Mouse (Mus musculus) forebrain, embryonic 16.5 days (tissue): ENCODE results near the gene Rnf223. TPM values are rescaled to one million over a fixed set of nuclear protein-coding genes. Genes with fewer than 3 reads are reported as not detected.
"Not testable (repeated sequence)": the region's sequence is repeated elsewhere in the genome, so short reads cannot be mapped to it uniquely, and the experiment has no call there.

Experiments
- ATAC-seq: fragments of 200-750 bp; cut with Nextera tagmentation; 2 replicates; pipeline ENCODE4 v1.8.0; 2017; ENCODE audit warnings: mild to moderate bottlenecking, moderate library complexity
- H3K27ac ChIP-seq: fragments of 300-500 bp; sonication (generic); 2 replicates; pipeline ENCODE4 v1.5.1; 2014; ENCODE audit warnings: low read length, control low read depth
- H3K27me3 ChIP-seq: fragments of 300-500 bp; sonication (generic); replicated peaks from 2 replicates; pipeline ENCODE4 v1.6.1; 2014; ENCODE audit warnings: low read length; ENCODE audit not compliant: control insufficient read depth, insufficient read depth
- H3K36me3 ChIP-seq: fragments of 300-500 bp; sonication (generic); 2 replicates; pipeline ENCODE4 v1.6.1; 2014; ENCODE audit not compliant: control insufficient read depth, insufficient read depth
- H3K4me1 ChIP-seq: fragments of 300-500 bp; sonication (generic); replicated peaks from 2 replicates; pipeline ENCODE4 v1.6.1; 2014; ENCODE audit warnings: low read length; ENCODE audit not compliant: control insufficient read depth, insufficient read depth
- H3K4me2 ChIP-seq: fragments of 300-500 bp; sonication (generic); 2 replicates; pipeline ENCODE4 v1.6.1; 2014; ENCODE audit warnings: mild to moderate bottlenecking, low read length, control low read depth
- H3K4me3 ChIP-seq: fragments of 300-500 bp; sonication (generic); replicated peaks from 2 replicates; pipeline ENCODE4 v1.5.1; 2014; ENCODE audit warnings: mild to moderate bottlenecking, low read length, control low read depth
- H3K9ac ChIP-seq: fragments of 300-500 bp; sonication (generic); replicated peaks from 2 replicates; pipeline ENCODE4 v1.6.1; 2014; ENCODE audit warnings: low read depth, low read length, control low read depth
- H3K9me3 ChIP-seq: fragments of 300-500 bp; sonication (generic); 2 replicates; pipeline ENCODE4 v1.6.1; 2016; ENCODE audit warnings: low read length; ENCODE audit not compliant: control insufficient read depth
- WGBS: fragments of 180-500 bp; shearing (Covaris S2); extraction: QIAGEN DNeasy Blood & Tissue Kit; methylation state at CpG from one replicate; pipeline ENCODE4 v1.1.7; 2014; 5-methylcytosine and 5-hydroxymethylcytosine counted together
- polyA plus RNA-seq: library from polyadenylated mRNA; unstranded; fragments of >200 nt; fragmentation: Nextera tagmentation; extraction: Ambion mirVana; gene quantifications from 2 replicates; pipeline ENCODE4 v1.2.1, GENCODE M21; 2015

Gene Rnf223
- polyA plus RNA-seq, 1 experiment from 2014 or later, result 0.73 TPM

GRCm38 (mm10) chr4:156150887-156151286, 20.6 kb downstream of the Rnf223 start:
- H3K36me3 ChIP-seq, H3K9me3 ChIP-seq, H3K27ac ChIP-seq, H3K4me2 ChIP-seq, H3K4me1 ChIP-seq, H3K27me3 ChIP-seq, ATAC-seq, H3K4me3 ChIP-seq, H3K9ac ChIP-seq: not testable (repeated sequence)
- WGBS, result 88% methylated on average over 10 of the region's 10 CpGs

- peaks cover 6% of the 10 kb centered on the region; the same call in 1 of the 2 replicates for H3K9me3 ChIP-seq
- H3K4me2 ChIP-seq, result no peak overlapping the region
- no peaks in the 10 kb centered on the region for H3K27me3 ChIP-seq
- ATAC-seq, result no peak
- H3K27ac ChIP-seq, result no peak overlapping the region
- no peaks in the 10 kb centered on the region for H3K36me3 ChIP-seq
- H3K4me3 ChIP-seq, result no peak overlapping the region
- H3K9ac ChIP-seq, result no peak overlapping the region
- 96% methylated on average over 3 of the region's 3 CpGs for WGBS
- no peaks in the 10 kb centered on the region for H3K4me1 ChIP-seq
Observed at GRCm38 (mm10) chr4:156154771-156155170, 24.5 kb downstream of the Rnf223 start.

GRCm38 (mm10) chr4:156166477-156166876, 36.2 kb downstream of the Rnf223 start:
- Histone ChIP-seq H3K9me3 (peaks cover 7% of the 10 kb centered on the region; the same call in 1 of the 2 replicates), H3K27ac (no peak overlapping the region), H3K9ac (no peak overlapping the region), H3K4me3 (no peak overlapping the region), H3K4me2 (no peak overlapping the region), H3K4me1 (no peaks in the 10 kb centered on the region), H3K27me3 (no peaks in the 10 kb centered on the region), H3K36me3 (peaks cover 73% of the 10 kb centered on the region)
- 89% methylated on average over 9 of the region's 9 CpGs for WGBS
- ATAC-seq, result no peak

- no peaks in the 10 kb centered on the region for H3K4me1 ChIP-seq
- ATAC-seq, result no peak
- WGBS, result 95% methylated on average over 8 of the region's 8 CpGs
Observed at GRCm38 (mm10) chr4:156168611-156169010, 38.3 kb downstream of the Rnf223 start.

GRCm38 (mm10) chr4:156169129-156169528, 38.8 kb downstream of the Rnf223 start:
- no peak for ATAC-seq
- Histone ChIP-seq H3K36me3 (peaks cover 84% of the 10 kb centered on the region), H3K27ac (no peak overlapping the region), H3K9ac (no peak overlapping the region), H3K4me3 (no peak overlapping the region), H3K4me2 (no peak overlapping the region), H3K9me3 (no peaks in the 10 kb centered on the region), H3K27me3 (no peaks in the 10 kb centered on the region), H3K4me1 (no peaks in the 10 kb centered on the region)
- 94% methylated on average over 10 of the region's 10 CpGs for WGBS

More at GRCm38 (mm10) chr4:156168611-156169010, 38.3 kb downstream of the Rnf223 start:
- Histone ChIP-seq H3K4me2 (no peak overlapping the region), H3K27me3 (no peaks in the 10 kb centered on the region), H3K27ac (no peak overlapping the region), H3K4me3 (no peak overlapping the region), H3K36me3 (peaks cover 85% of the 10 kb centered on the region), H3K9ac (no peak overlapping the region), H3K9me3 (no peaks in the 10 kb centered on the region)

- H3K4me3 ChIP-seq, result no peak overlapping the region
- H3K9me3 ChIP-seq, result no peaks in the 10 kb centered on the region
- H3K36me3 ChIP-seq, result peaks cover 79% of the 10 kb centered on the region
- H3K27ac ChIP-seq, result no peak overlapping the region
- no peak overlapping the region for H3K9ac ChIP-seq
- no peak overlapping the region for H3K4me2 ChIP-seq
- H3K4me1 ChIP-seq, result no peaks in the 10 kb centered on the region
- WGBS, result 94% methylated on average over 11 of the region's 11 CpGs
- H3K27me3 ChIP-seq, result no peaks in the 10 kb centered on the region
- no peak for ATAC-seq
Observed at GRCm38 (mm10) chr4:156171828-156172227, 41.5 kb downstream of the Rnf223 start.

GRCm38 (mm10) chr4:156177630-156178029, 47.3 kb downstream of the Rnf223 start:
- 92% methylated on average over 9 of the region's 9 CpGs for WGBS
- H3K9me3 ChIP-seq, result no peaks in the 10 kb centered on the region
- no peak overlapping the region for H3K4me2 ChIP-seq
- H3K27me3 ChIP-seq, result no peaks in the 10 kb centered on the region
- peaks cover 25% of the 10 kb centered on the region for H3K4me1 ChIP-seq
- no peak for ATAC-seq
- no peak overlapping the region for H3K4me3 ChIP-seq
- H3K9ac ChIP-seq, result no peak overlapping the region
- peaks cover 47% of the 10 kb centered on the region for H3K36me3 ChIP-seq
- no peak overlapping the region for H3K27ac ChIP-seq

Other genes starting within 250 kb of the Rnf223 start
- gene Pusl1, start 238.7 kb upstream of the Rnf223 start, polyA plus RNA-seq, result 68.0 and 70.3 TPM in 2 replicates
- gene Acap3, start 238.7 kb upstream of the Rnf223 start, polyA plus RNA-seq, result 94.8 and 101 TPM in 2 replicates
- gene Ube2j2, start 186.7 kb upstream of the Rnf223 start, polyA plus RNA-seq, result 115 and 121 TPM in 2 replicates
- gene C1qtnf12, start 168.2 kb upstream of the Rnf223 start, polyA plus RNA-seq, result 6.3 and 9.2 TPM in 2 replicates
- 26.8 and 30.4 TPM in 2 replicates for gene B3galt6, start 137.9 kb upstream of the Rnf223 start, polyA plus RNA-seq
- gene Sdf4, start 137.6 kb upstream of the Rnf223 start, polyA plus RNA-seq, result 118 and 125 TPM in 2 replicates
- gene Tnfrsf4, start 116.7 kb upstream of the Rnf223 start, polyA plus RNA-seq, result 1.0 and 1.4 TPM in 2 replicates
- 0.60 and 1.5 TPM in 2 replicates for gene Tnfrsf18, start 104.3 kb upstream of the Rnf223 start, polyA plus RNA-seq
- not detected in 2 replicates for gene Ttll10, start 71.1 kb upstream of the Rnf223 start, polyA plus RNA-seq
- 43.2 and 45.8 TPM in 2 replicates for gene 9430015G10Rik, start 20.5 kb upstream of the Rnf223 start, polyA plus RNA-seq
- 113 and 125 TPM in 2 replicates for gene Agrn, start 67.0 kb downstream of the Rnf223 start, polyA plus RNA-seq
- gene Isg15, start 70.3 kb downstream of the Rnf223 start, polyA plus RNA-seq, result 1.5 TPM in 2 replicates
- gene AW011738, start 72.8 kb downstream of the Rnf223 start, polyA plus RNA-seq, result 3.3 and 4.0 TPM in 2 replicates
- 1.7 and 1.8 TPM in 2 replicates for gene Perm1, start 85.4 kb downstream of the Rnf223 start, polyA plus RNA-seq
- 27.6 and 31.9 TPM in 2 replicates for gene Plekhn1, start 104.3 kb downstream of the Rnf223 start, polyA plus RNA-seq
- 55.3 and 61.4 TPM in 2 replicates for gene Noc2l, start 105.5 kb downstream of the Rnf223 start, polyA plus RNA-seq
- 0.83 and 2.2 TPM in 2 replicates for gene Samd11, start 125.1 kb downstream of the Rnf223 start, polyA plus RNA-seq
- not detected in 2 replicates for gene Vmn2r-ps159, start 200.6 kb downstream of the Rnf223 start, polyA plus RNA-seq